Mouse (Mus musculus): ENCODE results near the gene Speer1. TPM values are rescaled to one million over a fixed set of nuclear protein-coding genes. Genes with fewer than 3 reads are reported as not detected.
"Not testable (repeated sequence)": the region's sequence is repeated elsewhere in the genome, so short reads cannot be mapped to it uniquely, and the experiment has no call there.

Gene Speer1
- total RNA-seq (2021) = not detected

- DNase-seq = not testable (repeated sequence)
Observed at GRCm38 (mm10) chr5:11341216-11341615, at the start of gene Speer1. TSS of gene Speer1 (plus strand) at chr5:11341516.

Other genes starting within 250 kb of the Speer1 start
- gene Gm8879, start 213.9 kb upstream of the Speer1 start, total RNA-seq (2021) = not detected
- not detected for gene Gm5861, start 158.4 kb upstream of the Speer1 start, total RNA-seq (2021)
- not detected for gene Gm8890, start 85.5 kb upstream of the Speer1 start, total RNA-seq (2021)
- not detected for gene Gm8897, start 74.9 kb downstream of the Speer1 start, total RNA-seq (2021)
- gene Gm8906, start 161.2 kb downstream of the Speer1 start, total RNA-seq (2021) = not detected

Measured in layer of hippocampus, postnatal 36 days (tissue).